Mouse (Mus musculus) embryonic fibroblast, embryonic 13.5 days (primary cell): ENCODE measurements around the gene Rps17. TPM values are rescaled to one million over a fixed set of nuclear protein-coding genes. Genes with fewer than 3 reads are reported as not detected.

Experiments
- H3K27ac ChIP-seq: 2 replicates; pipeline ENCODE4 v1.5.1; 2012; ENCODE audit warnings: low read length, control low read depth, inconsistent platforms; ENCODE audit not compliant: insufficient read depth
- H3K4me1 ChIP-seq: 2 replicates; pipeline ENCODE4 v1.6.1; 2011; ENCODE audit warnings: low read length; ENCODE audit not compliant: control insufficient read depth, insufficient read depth
- H3K4me3 ChIP-seq: 2 replicates; pipeline ENCODE4 v1.5.1; 2011; ENCODE audit warnings: mild to moderate bottlenecking, control low read depth, low read length; ENCODE audit not compliant: insufficient read depth
- CTCF ChIP-seq: IDR thresholded peaks from 2 replicates; pipeline ENCODE4 v1.5.1; 2011; ENCODE audit warnings: mild to moderate bottlenecking, control low read depth, low read length, moderate library complexity, borderline replicate concordance; ENCODE audit not compliant: insufficient read depth
- POLR2A ChIP-seq: IDR thresholded peaks from 2 replicates; pipeline ENCODE4 v1.6.1; 2011; ENCODE audit warnings: low read depth, mild to moderate bottlenecking, control low read depth, low read length, moderate library complexity
- polyA plus RNA-seq: library from polyadenylated mRNA; stranded (reverse); fragments of >200 nt; gene quantifications from 2 replicates; pipeline ENCODE4 v1.2.4, GENCODE M21; 2011; ENCODE audit warnings: low read depth; ENCODE audit not compliant: missing spikeins, insufficient read length

The Rps17 gene
- polyA plus RNA-seq, 1 experiment = 1,473 TPM

- H3K27ac ChIP-seq = no peak overlapping the region
- TF ChIP-seq POLR2A (no peak), CTCF (no peak)
- H3K4me1 ChIP-seq = no peaks in the 10 kb centered on the region
- H3K4me3 ChIP-seq = no peak overlapping the region
These were observed 9.2 kb downstream of the Rps17 start for GRCm38 (mm10) chr7:81335705-81336431.

GRCm38 (mm10) chr7:81331851-81332250, 13.2 kb downstream of the Rps17 start:
- no peak overlapping the region for H3K4me3 ChIP-seq
- H3K4me1 ChIP-seq = no peaks in the 10 kb centered on the region
- H3K27ac ChIP-seq = no peak overlapping the region
- no peak for TF ChIP-seq CTCF
- no peak for TF ChIP-seq POLR2A

GRCm38 (mm10) chr7:81330767-81331166, 14.3 kb downstream of the Rps17 start:
- Histone ChIP-seq H3K4me1 (no peaks in the 10 kb centered on the region), H3K27ac (no peak overlapping the region), H3K4me3 (no peak overlapping the region)
- TF ChIP-seq POLR2A = no peak
- no peak for TF ChIP-seq CTCF

- no peak for TF ChIP-seq POLR2A
- TF ChIP-seq CTCF = no peak
- H3K4me1 ChIP-seq = no peaks in the 10 kb centered on the region
- no peak overlapping the region for H3K4me3 ChIP-seq
- no peak overlapping the region for H3K27ac ChIP-seq
These were observed 17.4 kb downstream of the Rps17 start for GRCm38 (mm10) chr7:81327661-81328060.

- no peak overlapping the region for H3K4me3 ChIP-seq
- no peak for TF ChIP-seq CTCF
- no peak for TF ChIP-seq POLR2A
- no peak overlapping the region for H3K27ac ChIP-seq
- H3K4me1 ChIP-seq = no peaks in the 10 kb centered on the region
These were observed 18.2 kb downstream of the Rps17 start for GRCm38 (mm10) chr7:81326859-81327258.

GRCm38 (mm10) chr7:81326043-81326442, 19.0 kb downstream of the Rps17 start:
- Histone ChIP-seq H3K4me3 (no peak overlapping the region), H3K4me1 (no peaks in the 10 kb centered on the region), H3K27ac (no peak overlapping the region)
- no peak for TF ChIP-seq POLR2A
- no peak for TF ChIP-seq CTCF

- TF ChIP-seq CTCF (no peak), POLR2A (no peak)
- Histone ChIP-seq H3K4me1 (peaks cover 4% of the 10 kb centered on the region; the same call in 1 of the 2 replicates), H3K27ac (no peak overlapping the region)
These were observed 23.3 kb downstream of the Rps17 start for GRCm38 (mm10) chr7:81321776-81322175.

GRCm38 (mm10) chr7:81319749-81320148, 25.3 kb downstream of the Rps17 start:
- TF ChIP-seq CTCF (no peak), POLR2A (no peak)
- peaks cover 4% of the 10 kb centered on the region; the same call in 1 of the 2 replicates for H3K4me1 ChIP-seq
- H3K4me3 ChIP-seq = no peak overlapping the region
- no peak overlapping the region for H3K27ac ChIP-seq

More at GRCm38 (mm10) chr7:81321776-81322175, 23.3 kb downstream of the Rps17 start:
- H3K4me3 ChIP-seq = no peak overlapping the region

GRCm38 (mm10) chr7:81315583-81315982, 29.5 kb downstream of the Rps17 start:
- peaks cover 4% of the 10 kb centered on the region; the same call in 1 of the 2 replicates for H3K4me1 ChIP-seq
- no peak overlapping the region for H3K4me3 ChIP-seq
- TF ChIP-seq CTCF (no peak), POLR2A (no peak)
- no peak overlapping the region for H3K27ac ChIP-seq

- TF ChIP-seq CTCF (no peak), POLR2A (no peak)
- H3K27ac ChIP-seq = no peak overlapping the region
These were observed 33.5 kb downstream of the Rps17 start for GRCm38 (mm10) chr7:81311581-81311980.

GRCm38 (mm10) chr7:81311130-81311529, 33.9 kb downstream of the Rps17 start:
- TF ChIP-seq CTCF (no peak), POLR2A (no peak)
- no peak overlapping the region for H3K4me3 ChIP-seq
- no peaks in the 10 kb centered on the region for H3K4me1 ChIP-seq
- H3K27ac ChIP-seq = no peak overlapping the region

More at GRCm38 (mm10) chr7:81311581-81311980, 33.5 kb downstream of the Rps17 start:
- Histone ChIP-seq H3K4me1 (no peaks in the 10 kb centered on the region), H3K4me3 (no peak overlapping the region)
